Mouse (Mus musculus) gastrocnemius, postnatal 25 days (tissue): Measurements from ENCODE around the gene Chpf. TPM values are rescaled to one million over a fixed set of nuclear protein-coding genes. Genes with fewer than 3 reads are reported as not detected.

ENCODE experiments used
- DNase-seq: peaks from one replicate; pipeline ENCODE4 v3.0.0; 2022
- total RNA-seq, 2 experiments: library from RNA; stranded (reverse); gene quantifications; 1 replicate in 1 of 2; 2 replicates in 1 of 2; pipeline ENCODE4 v1.2.3; 2021

Gene Chpf
- total RNA-seq, 2 experiments from 2014 or later = 5.5 to 7.9 TPM

DNA sequence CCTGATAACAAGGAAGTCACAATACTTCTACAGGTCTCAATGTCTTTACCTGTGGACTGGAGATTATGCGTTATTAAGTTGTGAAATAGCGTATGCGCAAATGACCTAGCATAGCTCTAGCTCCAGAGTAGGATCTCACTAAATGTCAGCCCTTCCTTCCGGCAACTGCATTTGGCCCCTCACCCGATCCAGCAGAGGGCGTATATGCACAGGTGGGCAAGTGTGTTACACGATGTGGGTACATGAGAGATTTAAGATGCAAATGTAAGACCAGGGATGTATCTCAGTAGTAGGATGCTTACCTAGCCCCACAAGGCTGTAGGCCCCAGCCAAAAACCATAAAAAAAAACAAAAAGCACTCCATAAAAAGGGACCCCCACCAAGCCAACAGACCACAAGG is 20.3 kb upstream of the Chpf start:
- no peak for DNase-seq

DNA sequence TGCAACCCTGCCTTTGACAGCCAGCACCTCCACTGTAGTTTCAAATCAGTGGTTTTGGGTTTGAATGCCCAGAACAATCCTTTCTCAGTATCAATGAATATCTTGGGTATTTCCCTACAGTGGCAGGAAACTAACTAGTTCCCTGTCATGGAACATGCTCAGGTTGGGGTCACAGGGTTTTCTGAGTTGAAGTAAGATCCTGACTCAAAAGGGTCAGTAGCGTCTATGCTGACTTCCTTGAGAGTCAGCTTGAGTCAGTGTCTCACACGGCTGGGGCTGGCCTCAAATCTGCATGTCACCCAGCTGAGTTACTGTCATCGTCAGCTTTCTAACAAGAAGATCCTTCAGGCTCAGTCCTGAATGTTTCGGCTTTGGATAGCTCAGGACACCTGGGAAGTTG is 19.8 kb upstream of the Chpf start:
- no peak for DNase-seq

DNA sequence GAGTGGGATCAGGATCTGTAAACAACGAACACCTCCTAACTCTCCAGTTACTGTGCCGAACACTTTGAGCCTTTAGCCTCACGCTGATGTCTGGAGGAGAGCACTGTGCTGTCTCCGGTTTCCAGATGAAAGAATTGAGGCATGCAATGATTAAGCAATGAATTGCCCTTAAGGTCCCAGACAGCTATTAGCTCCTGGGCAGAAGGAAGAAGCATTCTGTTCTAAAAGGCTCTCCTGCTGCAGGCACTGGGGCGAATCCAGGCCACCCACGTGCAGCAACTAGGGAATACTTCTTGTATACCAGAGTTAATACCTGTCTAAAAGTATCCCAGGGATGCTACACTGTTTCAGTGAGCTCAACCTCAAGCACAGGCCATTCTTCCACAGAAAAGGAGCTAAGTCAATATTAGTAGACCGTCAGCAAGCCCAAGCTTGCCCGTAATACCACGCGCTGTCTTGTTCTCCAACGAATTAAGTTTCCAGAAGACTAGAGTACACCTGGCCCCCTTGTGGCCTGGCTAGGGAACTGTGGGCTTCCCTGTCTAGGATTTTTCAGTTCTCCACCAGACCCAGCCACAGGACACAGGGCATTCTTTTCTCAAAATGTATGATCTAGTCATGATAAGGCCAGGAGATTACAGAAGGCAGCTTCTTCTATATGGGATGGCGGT is 15.9 kb upstream of the Chpf start:
- no peak for DNase-seq

DNA sequence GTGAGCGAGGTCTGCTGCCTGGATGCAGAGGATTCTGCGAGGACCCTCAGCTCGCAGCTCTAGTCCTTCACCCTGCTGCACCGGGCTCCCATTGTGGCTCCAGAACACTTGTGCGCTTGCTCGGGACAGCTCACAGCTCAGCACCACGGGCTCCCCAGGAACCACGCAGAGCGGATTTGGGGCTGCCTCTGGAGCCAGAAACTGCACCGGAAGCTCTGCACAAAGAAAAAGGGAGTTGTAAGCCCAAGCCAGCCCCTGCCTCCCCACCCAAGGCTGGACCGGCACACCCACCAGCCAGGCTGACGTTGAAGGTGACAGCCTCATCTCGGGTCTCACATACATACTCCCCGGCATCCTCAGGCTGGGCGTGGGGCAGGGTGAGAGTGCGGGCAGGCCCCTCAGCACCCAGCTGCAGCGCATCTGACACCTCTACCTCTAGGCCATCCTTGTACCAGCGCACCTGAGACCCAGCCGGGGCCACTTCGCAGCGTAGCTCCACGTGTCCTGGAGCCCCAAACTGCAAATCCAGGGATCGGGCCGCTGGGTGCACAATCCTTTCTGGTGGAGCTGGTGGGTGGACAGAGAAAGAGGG is 13.6 kb upstream of the Chpf start:
- no peak for DNase-seq

DNA sequence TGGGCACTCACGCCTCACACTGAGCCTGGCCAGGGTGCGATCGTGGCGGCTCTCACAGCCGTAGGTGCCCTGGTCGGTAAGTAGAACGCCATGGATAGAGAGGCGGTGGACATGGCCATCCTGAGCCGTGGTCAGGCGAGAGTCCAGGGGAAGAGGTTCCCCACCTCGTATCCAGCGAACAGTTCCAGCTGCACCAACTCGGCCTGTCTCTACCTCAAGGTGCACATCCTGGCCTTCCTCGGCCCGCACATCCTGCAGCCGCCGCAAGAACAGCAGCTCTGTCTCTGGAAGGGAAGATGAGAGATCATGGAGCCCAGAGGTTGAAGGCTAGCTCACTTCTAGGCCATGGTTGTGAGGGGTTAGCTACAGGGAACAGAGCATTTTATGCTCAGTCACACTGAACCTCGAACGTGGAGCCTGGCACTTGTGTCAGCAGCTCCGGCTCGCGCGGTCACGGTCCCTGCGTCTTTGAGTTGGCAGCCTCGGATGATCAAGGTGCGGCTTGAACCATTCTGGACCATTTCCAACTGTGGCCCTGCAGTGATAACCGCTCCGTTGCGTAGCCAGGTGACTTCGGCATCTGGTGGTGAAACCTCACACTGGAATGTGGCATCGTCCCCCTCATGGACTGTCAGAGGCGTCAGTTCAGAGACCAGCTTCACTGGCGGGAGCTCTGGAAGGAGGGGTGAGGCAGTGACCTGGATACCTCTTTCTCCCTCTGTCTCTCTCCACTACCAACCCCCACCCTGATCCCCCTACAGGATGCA is 11.9 kb upstream of the Chpf start:
- no peak for DNase-seq

DNA sequence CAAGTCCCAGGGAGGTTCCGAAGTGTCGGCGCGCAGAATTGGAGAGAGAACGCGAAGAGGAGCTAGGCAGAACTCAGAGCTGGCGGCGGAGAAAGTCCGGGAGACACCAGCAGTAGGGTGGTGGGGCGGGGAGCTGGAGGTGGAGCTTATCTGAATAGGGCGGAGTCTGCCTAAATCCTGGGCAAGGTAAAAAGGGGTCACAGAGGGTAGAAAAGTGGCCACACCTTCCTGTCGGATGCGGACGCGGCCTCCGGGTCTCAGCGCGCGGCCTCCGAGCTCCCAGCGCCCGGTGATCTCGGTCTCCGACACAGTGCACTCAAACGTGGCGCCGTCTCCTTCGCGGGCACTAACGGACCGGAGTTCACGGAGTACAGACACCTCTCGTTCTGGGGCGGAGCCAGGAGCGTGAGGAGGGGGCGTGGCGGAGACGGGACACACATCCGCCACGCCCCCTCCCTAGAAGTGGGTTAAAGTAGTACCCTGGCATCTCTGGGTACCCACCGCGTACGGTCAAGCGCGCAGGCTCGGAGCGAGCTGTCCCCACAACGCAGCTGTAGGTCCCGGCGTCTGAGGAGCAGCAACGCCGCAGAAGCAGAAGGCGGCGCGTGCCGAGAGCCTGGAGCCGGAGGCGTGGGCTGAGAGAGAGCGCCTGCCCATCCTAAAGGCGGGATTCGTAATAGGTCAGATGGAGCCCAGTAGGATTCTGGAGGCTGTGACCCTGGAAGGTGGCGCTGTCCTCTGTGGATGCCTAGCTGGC is 8.5 kb upstream of the Chpf start:
- no peak for DNase-seq

DNA sequence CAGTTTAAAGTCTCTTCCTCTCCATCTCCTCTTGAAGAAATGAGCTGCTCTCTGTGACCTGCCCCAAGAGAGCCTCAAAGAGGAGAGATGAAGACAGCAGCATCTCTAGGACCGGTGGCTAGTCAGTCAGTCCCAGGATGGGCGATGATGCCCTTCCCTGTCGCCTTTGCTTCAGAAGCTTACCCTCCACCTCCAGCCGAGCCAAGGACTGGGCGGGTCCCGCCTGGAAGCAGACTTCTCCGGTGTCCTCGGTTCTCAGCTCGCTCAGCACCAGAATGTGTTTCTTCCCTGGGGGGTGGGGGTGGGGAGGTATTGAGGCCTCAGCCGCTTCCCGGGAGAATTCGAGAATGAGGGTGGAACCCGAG is 7.9 kb upstream of the Chpf start:
- no peak for DNase-seq

DNA sequence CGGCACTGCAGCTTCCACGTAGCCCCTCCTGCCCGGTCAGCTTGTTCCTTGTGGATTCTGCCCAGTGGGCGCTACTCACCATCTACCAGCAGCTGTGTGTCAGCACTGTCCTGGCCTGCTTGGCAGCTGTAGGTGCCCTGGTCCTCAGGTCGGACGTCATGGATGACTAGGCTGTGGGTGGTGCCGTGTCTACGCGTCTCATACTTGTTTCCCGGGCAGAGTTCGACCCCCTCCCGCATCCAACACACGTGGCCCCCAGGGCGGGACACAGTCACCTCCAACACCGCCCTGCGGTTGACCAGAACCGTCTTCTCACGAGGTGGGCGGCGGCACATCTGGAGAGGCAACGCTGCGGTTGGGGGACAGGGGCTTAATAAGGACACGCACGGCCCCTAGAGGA is 7.5 kb upstream of the Chpf start:
- no peak for DNase-seq

DNA sequence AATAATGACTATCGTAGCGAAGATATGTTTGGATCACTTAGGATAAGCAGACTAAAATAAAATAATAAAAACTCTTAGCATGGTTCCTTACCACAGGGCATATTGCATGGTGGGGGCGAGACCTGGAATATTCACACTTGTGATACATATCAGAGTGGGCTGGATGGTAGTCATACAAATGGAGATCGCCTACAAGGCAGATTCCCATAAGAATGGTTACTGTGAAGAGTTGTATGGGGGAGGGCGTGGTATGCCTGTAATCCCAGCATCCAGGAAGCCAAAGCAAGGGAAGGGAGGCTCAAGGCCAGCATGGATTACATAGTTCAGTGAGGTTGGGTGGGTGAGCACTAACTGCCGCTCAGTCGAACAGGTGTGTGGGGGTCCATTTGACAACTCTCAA is 1.6 kb upstream of the Chpf start:
- DNase-seq = no peak

DNA sequence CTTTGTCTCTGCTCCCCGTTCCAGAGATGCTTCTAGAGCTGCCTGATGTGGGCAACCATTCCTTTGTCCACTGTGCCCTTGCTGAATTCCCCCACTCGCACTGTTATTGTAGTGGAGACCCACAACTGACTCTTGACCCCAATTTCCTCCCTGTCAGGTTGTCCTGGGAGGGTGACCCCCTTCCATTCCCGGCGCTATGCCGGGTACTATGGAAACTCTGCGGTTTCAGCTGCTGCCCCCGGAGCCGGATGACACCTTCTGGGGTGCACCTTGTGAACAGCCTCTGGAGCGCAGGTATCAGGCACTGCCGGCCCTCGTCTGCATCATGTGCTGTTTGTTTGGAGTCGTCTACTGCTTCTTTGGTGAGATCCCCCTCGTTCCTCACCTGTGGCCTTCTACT is 929 bp upstream of the Chpf start:
- DNase-seq = no peak

DNA sequence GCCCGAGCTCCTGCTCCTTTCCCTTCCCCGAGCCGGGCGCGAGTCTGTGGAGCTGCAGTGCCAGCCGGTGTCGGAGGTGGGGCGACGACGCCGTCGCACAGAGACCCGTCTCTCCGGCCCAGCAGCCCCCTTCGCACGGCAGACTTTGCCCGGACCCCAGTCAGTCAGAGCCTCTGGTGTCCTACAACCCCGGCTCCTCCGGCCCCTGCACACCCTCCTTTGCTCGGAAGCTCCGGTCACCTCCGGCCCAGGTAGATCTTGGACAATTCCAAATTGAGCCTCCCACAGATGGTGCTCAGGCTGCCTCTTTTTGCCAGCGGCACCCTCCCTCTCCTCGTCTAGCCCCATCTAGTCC is 505 bp upstream of the Chpf start:
- no peak for DNase-seq

DNA sequence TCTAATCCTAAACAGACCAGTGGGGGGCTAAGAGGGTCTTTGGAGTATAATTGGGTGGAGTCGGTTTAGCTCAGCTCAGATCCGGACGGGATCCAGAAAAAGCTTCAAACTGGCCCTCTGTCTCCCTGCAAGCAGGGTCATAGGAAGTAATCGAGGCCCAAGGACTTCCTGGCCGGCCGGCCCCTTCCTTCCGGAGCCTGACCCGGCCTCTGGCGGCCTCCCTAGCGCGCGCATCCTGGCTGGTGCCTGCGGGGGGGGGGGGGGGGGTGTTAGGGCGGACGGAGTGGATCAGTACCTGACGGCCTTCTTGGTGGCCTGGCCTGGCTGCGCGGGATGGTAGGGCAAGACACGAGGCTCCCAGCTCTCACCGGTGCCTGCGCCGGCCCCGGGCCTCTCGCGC is 610 bp downstream of the Chpf start:
- DNase-seq = peak; percentile 51

DNA sequence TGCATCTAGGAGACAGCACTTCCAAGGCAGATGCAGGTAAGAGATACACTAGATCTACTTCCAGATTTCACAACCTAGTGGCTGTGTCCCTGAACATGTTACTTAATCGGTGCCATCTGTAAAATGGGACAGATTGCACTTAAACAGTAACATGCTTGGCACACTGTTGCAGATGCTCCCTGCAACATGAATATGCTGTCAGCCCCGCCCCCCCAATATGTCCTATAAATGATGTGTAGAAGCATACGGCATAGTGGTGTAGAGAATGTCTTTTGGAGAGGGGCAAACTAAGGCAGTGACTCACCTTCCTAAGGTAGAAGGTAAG is 1.2 kb downstream of the Chpf start:
- no peak for DNase-seq

DNA sequence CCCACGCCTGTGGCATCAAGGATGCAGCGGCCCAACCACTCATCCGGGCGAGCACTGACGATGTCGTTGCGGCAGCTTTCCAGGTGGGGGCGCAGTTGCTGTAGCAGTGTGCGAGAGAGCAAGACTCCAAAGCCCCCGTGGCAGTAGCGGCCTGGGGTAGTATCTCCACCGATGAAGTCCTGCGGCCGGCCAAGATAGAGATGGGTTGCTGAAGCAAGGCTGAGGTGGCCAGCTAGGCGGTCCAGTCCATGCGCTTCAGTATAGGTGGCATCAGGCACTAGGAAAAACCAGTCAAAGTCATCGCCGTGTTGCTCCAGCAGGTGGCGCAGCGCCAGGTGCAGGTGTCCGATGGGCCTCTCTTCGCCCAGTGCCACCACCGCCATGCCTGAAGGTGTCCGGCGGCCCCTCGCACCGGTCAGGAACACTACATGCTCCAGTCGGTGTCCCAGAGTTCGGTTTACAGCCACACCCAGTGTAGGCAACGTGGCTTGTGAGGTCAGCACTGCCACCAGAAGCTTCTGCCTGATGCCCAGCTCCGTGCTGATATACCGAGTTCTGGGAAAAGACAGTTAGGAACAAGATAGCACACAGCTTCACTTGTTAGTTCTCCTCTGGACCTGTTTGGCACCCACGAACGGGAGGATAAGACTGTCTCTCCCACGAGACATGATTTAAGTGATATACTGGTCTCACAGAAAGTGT is 1.7 kb downstream of the Chpf start:
- peak; percentile 65 for DNase-seq

DNA sequence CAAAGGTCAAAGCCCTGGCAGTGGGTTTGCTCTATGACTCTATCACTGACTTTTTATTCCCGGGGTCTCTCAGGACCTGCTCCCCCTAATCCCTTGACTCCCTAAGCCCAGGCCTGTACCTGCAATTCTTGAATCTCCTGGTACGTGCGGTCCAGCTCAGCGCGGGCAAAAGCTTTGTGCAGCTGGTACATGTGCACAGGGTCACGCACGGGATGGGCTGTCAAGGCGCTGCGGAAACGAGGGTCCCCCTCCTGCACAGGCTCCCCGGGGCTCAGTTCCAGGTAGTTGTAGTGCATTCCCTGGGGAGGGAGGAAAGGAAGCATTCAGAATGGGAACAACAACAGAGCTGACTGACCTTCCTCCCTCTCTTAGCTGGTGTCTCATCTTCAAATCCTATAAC is 2.7 kb downstream of the Chpf start:
- no peak for DNase-seq

DNA sequence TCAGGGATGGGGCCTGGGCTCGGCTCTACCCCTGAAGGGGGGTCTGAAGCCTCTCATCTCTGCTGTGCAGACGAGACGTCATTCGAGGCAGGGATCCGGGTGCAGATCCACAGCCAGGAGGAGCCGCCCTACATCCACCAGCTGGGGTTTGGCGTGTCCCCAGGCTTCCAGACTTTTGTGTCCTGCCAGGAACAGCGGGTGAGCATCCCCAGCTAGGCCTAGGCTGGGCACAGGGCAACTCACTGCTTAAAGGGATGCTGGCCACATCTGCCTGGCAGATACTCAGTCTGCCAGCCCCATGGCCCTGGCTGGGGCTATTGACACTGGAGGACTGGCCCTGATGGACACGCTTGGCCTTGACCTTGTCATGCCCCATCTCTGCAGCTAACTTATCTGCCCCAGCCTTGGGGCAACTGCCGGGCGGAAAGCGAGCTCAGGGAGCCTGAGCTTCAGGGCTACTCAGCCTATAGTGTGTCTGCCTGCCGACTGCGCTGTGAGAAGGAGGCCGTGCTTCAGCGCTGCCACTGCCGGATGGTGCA is 9.8 kb downstream of the Chpf start:
- no peak for DNase-seq

DNA sequence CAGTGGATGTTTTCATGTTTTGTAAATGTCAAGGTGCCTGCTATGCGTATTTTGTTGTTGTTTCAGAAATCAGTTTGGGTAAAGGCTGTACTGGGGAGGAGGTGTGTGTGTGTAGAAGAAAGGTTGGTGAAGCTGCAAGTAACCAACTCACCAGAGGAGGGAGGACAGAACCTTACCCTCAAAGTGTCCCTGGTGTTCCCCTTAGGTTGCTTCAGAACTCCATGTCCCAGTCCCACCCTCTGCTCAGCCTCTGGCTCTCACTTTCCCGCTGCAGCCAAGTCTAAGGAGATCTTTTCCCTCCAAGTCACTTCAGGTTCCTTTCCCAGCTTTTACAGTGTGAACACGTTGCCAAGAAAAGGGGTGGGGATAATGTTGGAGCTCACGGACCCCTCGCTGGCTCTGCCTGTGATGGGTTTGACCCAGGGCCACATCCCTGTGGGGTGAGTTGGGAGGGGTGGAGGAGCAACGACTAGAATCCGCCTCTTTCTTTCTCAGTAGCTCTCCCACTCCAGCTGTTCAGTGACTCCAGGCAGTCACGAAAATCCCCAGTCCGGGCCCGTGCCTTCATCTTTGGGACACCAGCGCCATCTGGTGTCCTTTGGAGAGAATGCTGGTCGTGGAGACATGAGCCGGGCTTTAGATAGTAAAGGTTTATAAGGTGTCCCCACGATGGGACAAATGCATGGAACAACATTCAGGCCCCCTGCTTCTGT is 11.7 kb downstream of the Chpf start:
- peak; percentile 70 for DNase-seq

DNA sequence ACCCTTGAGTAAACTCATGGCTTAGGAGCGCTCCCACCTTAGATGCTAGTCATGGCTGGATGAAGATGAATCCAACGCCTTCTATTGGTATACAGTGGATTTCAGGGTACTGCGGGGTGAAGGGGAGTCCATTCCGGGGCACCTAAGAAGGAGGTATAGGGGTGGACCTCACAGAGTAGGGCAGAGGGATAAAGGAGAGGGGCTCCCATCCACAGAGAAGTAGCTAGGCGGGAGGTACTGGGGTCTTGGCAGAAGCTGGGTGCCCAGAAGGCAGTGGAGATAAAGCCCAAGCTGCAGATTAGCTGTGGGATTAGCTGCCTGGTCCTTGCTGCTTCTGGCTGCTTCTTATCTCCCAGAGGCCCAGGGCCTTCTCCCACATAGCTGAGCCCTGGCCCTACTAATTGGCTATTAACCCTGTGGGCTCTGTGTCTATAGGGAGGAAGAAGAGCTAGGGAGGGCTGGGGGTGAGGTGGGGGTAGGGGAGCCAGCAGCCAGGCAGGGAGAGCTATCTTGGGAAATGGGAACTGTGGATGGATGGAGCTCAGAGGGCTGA is 15.4 kb downstream of the Chpf start:
- DNase-seq = no peak

DNA sequence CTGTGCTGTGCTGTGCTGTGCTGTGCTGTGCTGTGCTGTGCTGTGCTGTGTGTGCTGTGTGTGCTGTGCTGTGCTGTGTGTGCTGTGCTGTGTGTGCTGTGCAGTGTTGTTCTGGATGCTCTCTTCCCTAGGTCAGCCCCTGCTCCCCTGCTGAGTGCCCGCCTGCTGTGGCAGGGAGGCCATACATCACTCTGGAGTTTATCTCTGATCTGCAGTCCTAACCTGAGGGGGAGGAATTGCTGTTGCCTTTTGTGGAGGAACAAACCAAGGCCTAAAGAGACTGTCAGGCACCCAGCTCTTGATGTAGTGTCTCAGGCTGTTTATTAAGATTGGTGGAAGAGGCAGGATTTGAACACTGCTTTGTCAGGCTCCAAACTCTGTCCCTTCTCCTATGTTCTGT is 16.5 kb downstream of the Chpf start:
- DNase-seq = no peak

DNA sequence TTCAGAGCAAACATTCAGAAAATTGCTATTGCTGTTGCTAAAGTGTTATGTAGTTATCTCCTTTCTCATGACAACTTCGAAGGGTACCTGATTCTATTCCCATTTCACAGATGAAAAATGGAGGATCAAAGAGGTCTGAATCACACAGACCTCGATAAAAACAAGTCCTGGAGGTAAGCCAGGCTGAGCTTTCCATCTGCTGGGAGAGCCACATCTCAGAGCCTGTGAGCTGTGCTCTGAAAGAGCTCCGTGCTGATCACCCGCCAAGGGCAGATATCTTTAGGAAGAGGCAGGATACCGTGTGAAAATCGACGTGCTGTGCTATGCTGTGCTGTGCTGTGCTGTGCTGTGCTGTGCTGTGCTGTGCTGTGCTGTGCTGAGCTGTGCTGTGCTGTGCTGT is 18.8 kb downstream of the Chpf start:
- DNase-seq = no peak
